Mouse (Mus musculus): ENCODE results near the gene Otulin. TPM values are rescaled to one million over a fixed set of nuclear protein-coding genes. Genes with fewer than 3 reads are reported as not detected.

The Otulin gene
- polyA plus RNA-seq, 1 experiment, result 26.0 TPM

- DNase-seq (ENCODE audit: low spot score), result no peak
Observed at GRCm38 (mm10) chr15:27657866-27658265, 27.4 kb upstream of the Otulin start.

- no peak for DNase-seq (ENCODE audit: low spot score)
Observed at GRCm38 (mm10) chr15:27656626-27657025, 26.1 kb upstream of the Otulin start.

DNA sequence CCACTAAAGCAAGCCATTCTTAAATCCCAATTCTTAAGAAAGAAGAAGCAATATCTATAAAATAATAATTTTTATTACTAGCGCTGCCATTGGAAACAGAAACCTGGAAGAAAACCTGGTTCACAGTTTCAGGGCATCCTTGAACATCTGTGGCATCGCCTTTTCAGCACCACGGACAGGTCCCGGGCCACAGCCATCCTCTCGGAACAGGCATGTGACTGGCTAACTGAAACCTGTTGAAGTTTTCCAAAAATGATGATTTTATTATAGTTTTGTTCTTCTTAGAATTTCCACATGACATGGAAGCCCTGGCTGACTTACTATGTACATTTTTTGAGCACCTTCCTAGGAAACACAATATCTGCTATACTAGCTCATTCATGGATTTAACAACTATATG lies 24.5 kb upstream of the Otulin start:
- no peak for DNase-seq (ENCODE audit: low spot score)

- no peak for DNase-seq (ENCODE audit: low spot score)
Observed at GRCm38 (mm10) chr15:27647686-27648085, 17.2 kb upstream of the Otulin start.

- DNase-seq (ENCODE audit: low spot score), result no peak
Observed at GRCm38 (mm10) chr15:27646665-27647064, 16.2 kb upstream of the Otulin start.

DNA sequence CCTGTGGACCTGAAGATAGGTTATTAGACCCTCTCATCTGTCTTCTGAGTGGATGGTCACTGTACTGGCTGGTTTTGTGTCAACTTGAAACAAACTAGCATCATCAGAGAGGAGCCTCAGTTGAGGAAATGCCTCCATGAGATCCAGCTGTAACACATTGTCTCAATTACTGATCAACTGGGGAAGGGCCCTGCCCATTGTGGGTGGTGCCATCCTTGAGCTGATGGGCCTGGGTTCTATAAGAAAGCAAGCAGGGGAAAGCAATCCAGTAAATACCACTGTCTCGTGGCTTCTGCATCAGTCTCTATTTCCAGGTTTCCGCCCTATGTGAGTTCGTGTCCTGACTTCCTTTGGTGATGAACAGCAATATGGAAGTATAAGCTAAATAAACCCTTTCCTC lies 14.8 kb upstream of the Otulin start:
- DNase-seq (ENCODE audit: low spot score), result no peak

DNA sequence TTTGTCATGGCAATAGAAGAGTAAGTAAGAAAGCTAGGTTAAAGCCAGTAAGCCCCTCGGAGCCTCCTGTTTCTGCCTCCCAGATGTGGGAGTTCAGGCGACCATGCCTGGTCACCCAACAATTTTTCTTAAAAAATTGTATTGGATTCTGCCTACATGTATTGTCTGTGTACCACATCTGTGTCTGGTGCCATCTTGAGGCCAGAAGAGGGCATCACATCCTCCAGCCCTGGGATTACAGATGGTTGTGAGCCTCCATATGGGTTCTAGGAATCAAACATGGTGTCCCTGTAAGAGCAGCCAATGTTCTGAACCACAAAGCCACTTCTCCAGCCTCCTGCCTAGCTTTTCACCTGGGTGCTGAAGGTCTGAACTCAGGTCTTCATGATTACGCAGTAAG lies 12.4 kb upstream of the Otulin start:
- no peak for DNase-seq (ENCODE audit: low spot score)

DNA sequence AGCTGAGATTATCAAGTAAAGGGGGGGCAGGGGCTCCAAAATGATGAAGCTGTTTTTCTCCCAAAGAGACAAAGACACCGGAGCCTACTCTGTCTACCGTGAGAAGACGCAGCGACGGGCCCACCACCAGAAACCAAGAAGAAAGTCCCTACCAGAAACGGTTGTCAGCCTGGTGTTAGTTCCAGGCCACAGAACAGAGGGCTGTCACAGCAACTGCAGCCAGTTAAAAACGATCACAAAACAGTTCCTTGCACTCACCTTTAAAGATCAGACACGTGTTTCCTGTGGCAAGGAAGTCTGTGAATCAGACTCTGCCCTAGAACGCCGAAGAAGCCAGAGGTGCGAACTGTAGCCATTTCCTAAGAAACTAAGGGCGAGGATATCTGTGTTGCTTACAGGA lies 10.7 kb upstream of the Otulin start:
- no peak for DNase-seq (ENCODE audit: low spot score)

DNA sequence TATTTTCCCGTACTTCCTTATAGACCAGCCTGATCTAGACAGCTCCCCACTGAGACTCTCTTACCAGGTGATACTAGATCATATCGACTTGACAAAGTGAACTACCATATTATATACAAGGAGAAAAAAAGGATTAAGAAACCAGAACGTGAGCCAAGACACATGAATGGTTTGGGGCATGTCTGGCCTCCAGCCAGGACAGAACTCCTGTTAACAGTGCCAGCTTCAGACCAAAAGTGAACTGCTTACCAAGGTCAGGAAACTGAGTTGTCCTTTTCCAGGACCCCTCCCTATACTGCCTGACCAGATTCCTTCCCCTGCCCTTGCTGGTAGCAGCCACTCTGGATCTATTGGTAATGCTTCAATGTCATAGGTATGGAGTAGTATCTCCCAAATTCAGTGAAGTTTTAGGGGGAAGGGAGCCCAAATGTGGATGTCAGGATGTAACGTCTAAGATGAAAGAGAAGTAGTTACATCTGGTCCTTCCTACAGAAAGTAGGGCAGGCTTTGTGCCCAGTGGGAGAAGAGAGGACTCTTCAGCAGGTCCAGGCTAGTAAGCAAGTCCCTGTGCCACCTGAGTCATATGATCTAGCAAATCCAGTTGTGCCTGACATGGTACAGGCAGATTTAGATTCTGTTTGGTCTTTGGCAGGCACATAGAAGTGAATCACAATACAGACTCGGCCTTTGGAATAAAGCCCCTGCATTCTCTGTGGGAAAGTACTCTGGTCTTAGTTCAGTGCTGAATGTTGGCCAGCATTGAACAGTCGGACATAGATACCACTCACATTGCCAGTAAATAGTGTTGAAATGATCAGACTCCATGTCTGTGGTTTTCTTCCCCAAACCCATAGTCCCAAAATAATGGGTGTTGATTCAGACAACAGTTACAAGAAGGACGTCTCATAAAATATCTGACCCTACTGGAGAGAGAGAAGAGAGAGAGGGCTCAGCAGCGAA lies 3.7 kb upstream of the Otulin start:
- DNase-seq (ENCODE audit: low spot score), result no peak

DNA sequence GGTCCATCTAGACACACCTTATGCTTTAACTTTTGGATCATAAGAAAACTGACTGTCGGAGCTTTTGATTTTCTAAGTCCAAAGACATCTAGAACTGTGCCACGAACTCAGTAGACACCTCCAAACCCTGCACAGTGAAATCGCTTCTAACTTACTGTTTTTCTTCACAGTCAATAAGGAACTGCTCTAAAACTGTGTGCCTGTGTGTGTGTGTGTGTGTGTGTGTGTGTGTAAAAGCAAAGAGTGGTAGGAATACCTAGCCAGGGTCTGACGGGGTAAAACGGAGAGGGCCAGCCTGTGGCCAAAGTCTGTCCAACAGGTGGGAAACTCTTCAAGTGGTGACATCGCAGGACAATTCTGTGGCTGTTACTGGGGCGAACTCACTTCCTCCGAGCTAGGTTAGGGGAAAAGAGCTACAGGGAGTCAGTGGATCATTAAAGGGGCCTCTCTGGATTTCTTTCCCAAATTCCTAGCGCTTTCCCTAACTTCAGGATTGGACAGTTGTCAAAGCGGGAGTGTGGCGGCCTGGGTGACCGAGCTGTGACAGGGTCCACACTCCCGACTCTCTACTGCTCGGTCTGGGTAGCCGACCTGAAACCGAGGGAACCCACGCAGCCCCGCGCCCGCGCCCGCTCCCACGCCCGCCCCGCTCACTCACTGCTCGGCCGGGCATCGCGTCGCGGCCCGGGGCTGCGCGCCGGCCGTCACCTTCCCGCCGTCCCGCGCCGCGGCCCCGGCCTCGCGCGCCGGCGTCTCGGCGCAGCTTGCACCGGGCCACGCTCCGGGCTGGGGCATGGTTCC lies 493 bp downstream of the Otulin start:
- no peak for DNase-seq (ENCODE audit: low spot score)

- DNase-seq (ENCODE audit: low spot score), result no peak
Observed at GRCm38 (mm10) chr15:27629046-27629445, 1.4 kb downstream of the Otulin start.

DNA sequence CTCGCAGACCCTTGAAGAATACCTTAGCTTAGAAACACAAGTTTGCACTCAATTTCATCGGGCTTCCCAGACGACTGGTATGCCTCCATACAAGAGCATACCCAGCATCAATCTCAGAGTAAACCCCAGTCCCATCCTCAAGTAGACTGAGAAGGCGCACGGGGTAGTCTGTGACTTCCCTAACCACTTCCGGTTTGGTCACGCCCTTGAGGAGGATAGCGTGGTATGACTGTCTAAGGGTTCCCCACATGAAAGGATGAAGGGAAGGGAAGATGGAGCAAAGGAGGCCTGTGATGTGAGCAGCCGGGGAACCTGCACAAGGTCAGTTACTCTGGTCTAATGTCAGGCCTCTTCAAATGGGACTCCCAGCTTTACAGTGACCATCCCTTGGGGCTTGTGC lies 2.7 kb downstream of the Otulin start:
- DNase-seq (ENCODE audit: low spot score), result no peak

- no peak for DNase-seq (ENCODE audit: low spot score)
Observed at GRCm38 (mm10) chr15:27626314-27626713, 4.2 kb downstream of the Otulin start.

DNA sequence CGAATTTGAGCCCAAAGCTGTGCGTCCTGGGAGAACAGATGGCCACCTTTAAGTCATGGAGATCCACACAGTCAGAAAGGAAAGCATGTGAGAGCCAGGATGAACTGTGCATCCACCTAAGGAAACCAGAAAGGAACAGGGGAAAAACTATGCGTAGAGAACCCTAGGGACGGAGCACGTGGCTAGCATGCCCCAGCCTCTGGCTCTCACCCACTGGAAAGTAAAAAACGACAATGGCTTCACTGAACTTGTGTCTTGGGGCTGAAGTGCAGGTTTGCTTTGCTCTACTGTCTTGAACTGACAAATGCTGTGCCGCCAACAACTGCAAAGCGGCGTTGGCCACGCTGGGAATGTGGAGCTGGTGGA lies 4.6 kb downstream of the Otulin start:
- DNase-seq (ENCODE audit: low spot score), result no peak

DNA sequence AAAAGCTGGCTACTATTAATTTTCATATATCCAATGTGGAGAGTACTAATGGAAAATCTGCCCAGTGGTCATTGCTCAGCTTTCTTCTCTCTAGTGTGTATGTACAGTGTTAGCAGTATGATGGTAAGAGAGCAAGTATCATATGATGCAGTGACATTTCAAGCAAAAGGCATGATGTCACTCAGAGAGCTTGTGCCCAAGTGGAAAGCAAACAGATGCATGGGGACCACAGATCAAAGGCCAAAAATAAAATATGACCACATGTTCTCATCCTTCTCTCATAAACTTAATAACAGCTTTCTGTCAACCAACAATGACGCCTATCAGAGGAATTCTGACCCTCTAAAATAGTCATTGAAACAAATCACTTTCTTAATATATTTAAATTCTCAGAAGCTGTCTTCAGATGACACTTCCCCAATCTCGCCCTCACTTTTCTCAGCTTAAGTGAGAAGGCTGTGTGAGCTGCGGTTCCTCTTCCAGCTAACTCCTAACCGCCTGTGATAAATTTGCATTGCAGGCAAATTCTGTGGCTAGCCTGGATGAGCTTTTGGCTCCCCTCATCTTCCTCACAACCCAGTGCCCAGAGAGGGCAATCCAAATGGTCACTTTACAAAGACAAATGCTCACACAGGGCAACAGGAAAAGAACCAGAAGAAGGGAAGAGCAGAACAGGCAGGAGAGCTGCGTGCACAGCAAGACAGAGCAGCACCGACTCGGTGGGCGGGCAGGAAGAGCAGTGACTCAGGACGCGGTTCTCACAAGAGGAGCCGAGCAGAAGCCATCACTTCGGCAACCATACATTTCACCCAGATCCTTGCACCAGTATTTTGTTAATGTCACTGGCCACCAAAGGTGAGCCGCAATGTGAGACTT lies 5.2 kb downstream of the Otulin start:
- no peak for DNase-seq (ENCODE audit: low spot score)

GRCm38 (mm10) chr15:27623286-27623685 lies 7.2 kb downstream of the Otulin start:
- DNase-seq (ENCODE audit: low spot score), result no peak

DNA sequence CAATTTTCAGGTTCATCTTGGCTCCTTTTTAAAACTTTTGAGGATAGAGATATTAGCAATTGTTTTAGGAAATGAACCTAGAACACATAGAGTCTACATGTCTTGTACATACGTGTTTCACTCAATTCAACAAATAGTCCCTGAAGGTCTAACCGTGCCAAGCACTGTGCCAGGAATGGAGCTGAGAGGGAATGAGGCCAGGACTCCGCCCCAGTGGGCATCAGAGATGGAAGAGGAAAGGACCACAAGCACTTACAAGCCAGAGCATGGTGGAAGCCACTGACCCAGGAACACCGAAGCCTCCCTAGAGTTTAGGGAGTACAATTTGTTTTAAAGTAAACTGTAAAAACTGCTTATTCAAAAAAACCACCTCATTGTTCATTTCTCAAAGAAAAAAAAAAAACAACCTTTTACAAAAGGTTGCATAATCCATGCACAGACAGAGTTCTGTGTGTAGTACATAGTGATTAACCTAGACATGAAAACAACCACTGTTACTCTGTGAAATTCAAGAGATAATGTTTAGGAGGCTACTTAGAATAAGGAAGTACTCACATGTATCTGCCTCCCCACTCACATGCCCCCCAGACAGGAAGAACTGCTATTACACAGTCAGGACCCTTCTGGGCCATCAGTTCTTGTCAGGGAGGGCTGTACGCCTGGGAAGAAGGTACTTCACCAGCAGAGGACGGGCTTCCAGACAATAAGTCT lies 9.9 kb downstream of the Otulin start:
- DNase-seq (ENCODE audit: low spot score), result no peak

GRCm38 (mm10) chr15:27619683-27620082 lies 10.8 kb downstream of the Otulin start:
- no peak for DNase-seq (ENCODE audit: low spot score)

DNA sequence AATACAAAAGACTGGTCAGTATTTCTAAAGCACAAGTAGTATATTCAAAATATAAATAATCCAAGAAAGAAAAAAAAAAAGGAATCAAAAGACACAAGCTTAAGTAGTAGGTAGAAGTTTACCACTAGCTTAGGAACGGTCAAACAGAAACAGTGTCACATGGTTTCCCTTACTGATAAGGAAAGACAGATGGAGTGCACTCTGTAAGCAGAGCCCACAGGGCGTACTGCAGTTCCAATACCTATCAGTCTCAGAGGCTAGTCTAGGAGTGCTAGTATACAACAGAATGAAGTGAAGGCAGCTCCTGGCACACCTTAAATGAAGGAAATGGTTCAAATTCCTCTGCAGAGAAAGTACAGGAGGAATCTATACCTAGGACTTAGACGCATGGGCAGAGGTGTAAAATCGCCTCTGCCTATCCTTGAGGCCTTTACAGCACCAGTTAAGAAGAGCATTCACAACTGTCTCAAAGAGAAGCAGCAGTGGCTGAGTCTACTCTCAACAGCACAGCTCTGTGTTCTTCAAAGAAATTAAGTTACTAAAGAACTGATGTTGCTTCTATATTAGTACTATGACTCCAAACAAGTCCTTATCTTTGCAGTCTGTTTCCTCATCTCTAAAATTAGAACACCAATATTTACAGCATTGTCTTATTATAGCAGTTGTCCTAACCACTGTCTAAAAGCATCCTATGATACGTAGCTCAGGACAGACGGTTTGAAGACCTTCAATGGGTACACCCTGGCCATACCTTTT lies 11.5 kb downstream of the Otulin start:
- no peak for DNase-seq (ENCODE audit: low spot score)

- no peak for DNase-seq (ENCODE audit: low spot score)
Observed at GRCm38 (mm10) chr15:27617227-27617626, 13.3 kb downstream of the Otulin start.

GRCm38 (mm10) chr15:27616159-27616558 lies 14.3 kb downstream of the Otulin start:
- no peak for DNase-seq (ENCODE audit: low spot score)
